Mouse (Mus musculus) liver, embryonic 16.5 days (tissue): Measurements from ENCODE around the gene Scarb1. TPM values are rescaled to one million over a fixed set of nuclear protein-coding genes. Genes with fewer than 3 reads are reported as not detected.

Experiments
- ATAC-seq: fragments of 200-750 bp; cut with Nextera tagmentation; 2 replicates; pipeline ENCODE4 v1.8.0; 2017; ENCODE audit warnings: low read depth, mild to moderate bottlenecking, moderate number of reproducible peaks, moderate library complexity
- H3K27ac ChIP-seq: fragments of 300-500 bp; sonication (generic); 2 replicates; pipeline ENCODE4 v1.5.1; 2014; ENCODE audit warnings: mild to moderate bottlenecking, low read length
- H3K27me3 ChIP-seq: fragments of 300-500 bp; sonication (generic); 2 replicates; pipeline ENCODE4 v1.6.1; 2014; ENCODE audit warnings: low read depth, low read length, mixed read lengths; ENCODE audit not compliant: control insufficient read depth, insufficient read depth
- H3K36me3 ChIP-seq: fragments of 300-500 bp; sonication (generic); 2 replicates; pipeline ENCODE4 v1.6.1; 2014; ENCODE audit warnings: mild to moderate bottlenecking; ENCODE audit not compliant: control insufficient read depth, insufficient read depth
- H3K4me1 ChIP-seq: fragments of 300-500 bp; sonication (generic); 2 replicates; pipeline ENCODE4 v1.6.1; 2014; ENCODE audit warnings: low read depth, low read length, mixed read lengths; ENCODE audit not compliant: control insufficient read depth
- H3K4me2 ChIP-seq: fragments of 300-500 bp; sonication (generic); 2 replicates; pipeline ENCODE4 v1.6.1; 2014; ENCODE audit warnings: low read depth, low read length, mixed read lengths
- H3K4me3 ChIP-seq: fragments of 300-500 bp; sonication (generic); 2 replicates; pipeline ENCODE4 v1.5.1; 2014; ENCODE audit warnings: low read depth, mild to moderate bottlenecking, low read length
- H3K9ac ChIP-seq: fragments of 300-500 bp; sonication (generic); 2 replicates; pipeline ENCODE4 v1.6.1; 2014; ENCODE audit warnings: low read depth, low read length
- H3K9me3 ChIP-seq: fragments of 300-500 bp; sonication (generic); replicated peaks from 2 replicates; pipeline ENCODE4 v1.6.1; 2016; ENCODE audit warnings: low read length; ENCODE audit not compliant: control insufficient read depth
- WGBS: fragments of 180-500 bp; shearing (Covaris S2); extraction: QIAGEN DNeasy Blood & Tissue Kit; methylation state at CpG from one replicate; pipeline ENCODE4 v1.1.7; 2014; ENCODE audit not compliant: insufficient replicate concordance; 5-methylcytosine and 5-hydroxymethylcytosine counted together
- polyA plus RNA-seq: library from polyadenylated mRNA; unstranded; fragments of >200 nt; fragmentation: Nextera tagmentation; extraction: Ambion mirVana; gene quantifications from 2 replicates; pipeline ENCODE4 v1.2.1, GENCODE M21; 2015

Gene Scarb1
- polyA plus RNA-seq, 1 experiment from 2014 or later: 89.5 TPM

- ATAC-seq: no peak
- H3K9ac ChIP-seq: no peak overlapping the region
- no peaks in the 10 kb centered on the region for H3K9me3 ChIP-seq
- H3K27ac ChIP-seq: no peak overlapping the region
- no peaks in the 10 kb centered on the region for H3K36me3 ChIP-seq
- no peak overlapping the region for H3K4me2 ChIP-seq
- 13% methylated on average over 6 of the region's 6 CpGs for WGBS
- no peak overlapping the region for H3K4me3 ChIP-seq
- no peaks in the 10 kb centered on the region for H3K4me1 ChIP-seq
- no peaks in the 10 kb centered on the region; the same call in 1 of the 2 replicates for H3K27me3 ChIP-seq
Observed at GRCm38 (mm10) chr5:125240124-125240781, 100.6 kb downstream of the Scarb1 start.

DNA sequence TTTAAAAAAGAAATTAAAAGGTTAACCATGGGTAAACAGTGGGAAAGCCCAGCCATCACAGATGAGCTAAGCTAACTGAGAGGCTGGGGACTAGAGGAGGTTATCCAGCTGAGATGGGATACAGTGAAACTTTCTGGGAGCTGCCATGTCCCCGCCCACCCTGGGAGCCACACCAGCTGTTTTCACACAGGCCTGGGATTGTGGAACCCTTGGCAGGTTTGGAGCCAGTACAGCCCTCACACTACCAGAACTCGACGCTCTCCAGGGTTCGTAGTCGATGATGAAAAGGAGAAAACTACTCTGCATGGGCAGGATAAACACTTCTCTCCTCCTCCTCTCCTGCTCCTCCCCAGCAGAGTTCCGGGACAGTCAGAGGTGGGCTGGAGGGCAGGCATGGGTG, 105.0 kb downstream of the Scarb1 start:
- 50% methylated on average over 6 of the region's 6 CpGs for WGBS
- no peak overlapping the region for H3K9ac ChIP-seq
- no peaks in the 10 kb centered on the region for H3K9me3 ChIP-seq
- no peak overlapping the region for H3K27ac ChIP-seq
- H3K27me3 ChIP-seq: no peaks in the 10 kb centered on the region
- H3K36me3 ChIP-seq: no peaks in the 10 kb centered on the region
- H3K4me2 ChIP-seq: no peak overlapping the region
- H3K4me1 ChIP-seq: no peaks in the 10 kb centered on the region
- no peak overlapping the region for H3K4me3 ChIP-seq
- ATAC-seq: no peak

DNA sequence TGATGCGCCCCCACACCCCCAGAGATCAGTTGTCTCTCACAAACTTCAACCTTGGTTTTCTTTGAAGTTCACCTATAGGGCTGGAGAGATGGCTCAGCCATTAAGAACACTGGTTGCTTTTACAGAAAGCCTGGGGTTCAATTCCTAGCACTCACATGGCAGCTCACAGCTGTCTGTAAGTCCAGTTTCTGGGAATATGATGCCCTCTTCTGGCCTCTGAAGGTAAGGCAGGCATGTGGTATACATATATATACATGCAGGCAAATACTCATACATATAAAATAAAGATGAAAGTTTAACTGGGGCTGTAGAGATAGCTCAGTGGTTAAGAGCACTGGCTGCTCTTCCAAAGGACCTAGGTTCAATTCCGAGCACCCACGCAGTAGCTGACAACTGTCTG, 105.5 kb downstream of the Scarb1 start:
- no peak for ATAC-seq
- WGBS: 69% methylated on average over 3 of the region's 3 CpGs
- no peak overlapping the region for H3K27ac ChIP-seq

GRCm38 (mm10) chr5:125234399-125234798, 106.5 kb downstream of the Scarb1 start:
- no peaks in the 10 kb centered on the region for H3K9me3 ChIP-seq
- no peaks in the 10 kb centered on the region for H3K27me3 ChIP-seq
- no peaks in the 10 kb centered on the region for H3K4me1 ChIP-seq
- no peak overlapping the region for H3K4me2 ChIP-seq
- peak; percentile 45; the same call in 1 of the 2 replicates for ATAC-seq
- WGBS: 10% methylated on average over 8 of the region's 8 CpGs
- no peak overlapping the region for H3K27ac ChIP-seq
- H3K36me3 ChIP-seq: no peaks in the 10 kb centered on the region
- no peak overlapping the region for H3K9ac ChIP-seq
- H3K4me3 ChIP-seq: no peak overlapping the region

More for the DNA sequence above, 105.5 kb downstream of the Scarb1 start:
- H3K9me3 ChIP-seq: no peaks in the 10 kb centered on the region
- no peak overlapping the region for H3K4me3 ChIP-seq
- H3K36me3 ChIP-seq: no peaks in the 10 kb centered on the region
- no peaks in the 10 kb centered on the region for H3K27me3 ChIP-seq
- H3K4me2 ChIP-seq: no peak overlapping the region
- H3K9ac ChIP-seq: no peak overlapping the region
- no peaks in the 10 kb centered on the region for H3K4me1 ChIP-seq

DNA sequence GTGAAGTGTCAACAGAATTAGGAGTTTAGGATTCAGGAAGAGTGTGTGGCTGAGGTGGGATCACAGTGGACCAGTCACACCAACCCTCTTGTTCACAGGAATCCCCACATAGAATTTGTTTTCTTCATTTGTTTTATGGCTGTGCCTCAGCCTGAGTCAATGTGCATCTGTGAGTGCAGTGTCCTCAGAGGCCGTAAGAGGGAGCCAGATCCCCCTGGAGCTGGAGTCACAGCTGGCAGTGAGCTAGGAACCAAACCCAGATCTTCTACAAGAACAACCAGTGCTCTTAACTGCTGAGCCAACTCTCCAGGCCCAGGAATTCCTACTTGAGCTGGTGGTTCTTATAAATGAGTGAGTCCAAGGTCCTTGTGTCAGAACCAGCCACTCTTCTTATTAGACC, 107.4 kb downstream of the Scarb1 start:
- H3K9ac ChIP-seq: no peak overlapping the region
- H3K27ac ChIP-seq: no peak overlapping the region
- H3K9me3 ChIP-seq: no peaks in the 10 kb centered on the region
- H3K27me3 ChIP-seq: no peaks in the 10 kb centered on the region
- 70% methylated on average over 1 of the region's 1 CpGs for WGBS
- H3K4me3 ChIP-seq: no peak overlapping the region
- H3K4me1 ChIP-seq: no peaks in the 10 kb centered on the region
- no peaks in the 10 kb centered on the region for H3K36me3 ChIP-seq
- H3K4me2 ChIP-seq: no peak overlapping the region
- ATAC-seq: no peak

DNA sequence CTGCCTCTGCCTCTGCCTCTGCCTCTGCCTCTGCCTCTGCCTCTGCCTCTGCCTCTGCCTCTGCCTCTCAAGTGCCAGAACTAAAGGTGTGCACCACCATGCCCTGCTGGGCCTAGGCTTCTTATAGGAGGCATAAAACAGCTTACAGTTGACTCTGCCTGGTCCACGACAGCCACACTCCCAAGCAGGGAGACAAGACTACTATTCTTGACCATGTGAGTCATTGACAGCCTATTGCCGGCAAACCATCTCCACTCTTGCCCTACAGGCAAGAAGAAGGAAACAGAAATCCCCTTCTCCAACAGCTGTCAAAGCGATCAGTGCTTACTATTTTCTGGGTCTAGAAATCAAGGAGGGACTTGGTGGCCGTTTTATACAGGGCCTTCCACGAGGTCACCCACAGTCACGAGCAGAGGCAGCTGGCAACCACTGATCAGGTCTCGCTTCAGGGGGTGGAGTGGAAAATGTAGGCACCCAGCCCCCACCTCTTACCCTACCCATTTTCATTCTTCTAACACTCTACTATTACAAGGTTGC, 108.4 kb downstream of the Scarb1 start:
- H3K9me3 ChIP-seq: no peaks in the 10 kb centered on the region
- 65% methylated on average over 7 of the region's 7 CpGs for WGBS
- H3K36me3 ChIP-seq: no peaks in the 10 kb centered on the region
- no peak overlapping the region for H3K4me3 ChIP-seq
- no peak overlapping the region for H3K27ac ChIP-seq
- no peak overlapping the region for H3K9ac ChIP-seq
- no peak overlapping the region for H3K4me2 ChIP-seq
- no peaks in the 10 kb centered on the region for H3K4me1 ChIP-seq
- ATAC-seq: no peak
- H3K27me3 ChIP-seq: no peaks in the 10 kb centered on the region

DNA sequence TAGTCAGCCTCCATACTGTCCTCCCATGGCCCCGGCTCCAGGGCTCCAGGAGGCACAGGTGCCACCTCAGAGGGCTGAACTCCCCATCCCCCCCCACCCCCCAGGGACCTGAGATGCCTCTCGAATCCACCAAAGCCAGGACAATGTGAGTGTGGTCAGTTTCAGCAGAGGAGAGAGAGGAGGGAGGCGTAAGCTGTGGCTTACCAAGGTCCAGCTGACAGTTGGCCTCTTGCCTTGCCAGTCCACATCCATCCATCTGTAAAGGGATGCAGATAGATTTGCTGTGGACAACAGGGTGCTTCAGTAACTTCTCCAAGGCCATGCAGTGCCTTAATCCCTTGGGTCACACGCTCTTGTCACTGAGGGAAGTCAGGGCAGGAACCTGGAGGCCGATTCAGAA, 110.4 kb downstream of the Scarb1 start:
- H3K4me2 ChIP-seq: no peak overlapping the region
- H3K4me3 ChIP-seq: no peak overlapping the region
- WGBS: 69% methylated on average over 5 of the region's 5 CpGs
- H3K27me3 ChIP-seq: no peaks in the 10 kb centered on the region
- no peaks in the 10 kb centered on the region for H3K9me3 ChIP-seq
- H3K4me1 ChIP-seq: no peaks in the 10 kb centered on the region
- no peak overlapping the region for H3K27ac ChIP-seq
- no peak for ATAC-seq
- no peaks in the 10 kb centered on the region for H3K36me3 ChIP-seq
- H3K9ac ChIP-seq: no peak overlapping the region

DNA sequence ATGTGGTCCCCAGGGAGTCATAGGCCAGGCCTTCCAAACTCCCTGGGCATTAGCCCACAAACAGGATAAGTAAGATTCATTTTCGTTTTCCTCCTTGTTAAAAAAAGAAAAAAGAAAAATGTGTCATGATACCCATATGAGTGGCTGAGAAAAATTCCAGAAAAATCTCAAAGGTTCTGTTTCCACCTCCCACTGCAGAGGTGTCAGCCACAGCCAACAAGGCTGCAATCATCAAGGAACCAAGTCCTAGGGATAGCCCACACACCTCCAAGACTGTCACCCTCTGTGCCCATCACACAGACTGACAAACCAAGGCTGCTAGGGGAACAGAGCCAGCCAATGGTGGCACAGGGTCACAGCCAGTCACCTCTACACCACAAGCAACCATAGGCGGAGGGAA, 111.8 kb downstream of the Scarb1 start:
- no peak overlapping the region for H3K9ac ChIP-seq
- H3K9me3 ChIP-seq: no peaks in the 10 kb centered on the region
- H3K27ac ChIP-seq: no peak overlapping the region
- no peak overlapping the region for H3K4me2 ChIP-seq
- H3K27me3 ChIP-seq: no peaks in the 10 kb centered on the region
- H3K4me3 ChIP-seq: no peak overlapping the region
- no peaks in the 10 kb centered on the region for H3K36me3 ChIP-seq
- no peaks in the 10 kb centered on the region for H3K4me1 ChIP-seq
- 54% methylated on average over 2 of the region's 2 CpGs for WGBS
- ATAC-seq: no peak

GRCm38 (mm10) chr5:125227699-125228098, 113.2 kb downstream of the Scarb1 start:
- 84% methylated on average over 4 of the region's 4 CpGs for WGBS
- no peak overlapping the region for H3K4me3 ChIP-seq
- no peaks in the 10 kb centered on the region for H3K4me1 ChIP-seq
- no peak overlapping the region for H3K27ac ChIP-seq
- no peak overlapping the region for H3K4me2 ChIP-seq
- no peak for ATAC-seq
- no peaks in the 10 kb centered on the region for H3K36me3 ChIP-seq
- H3K9ac ChIP-seq: no peak overlapping the region
- H3K9me3 ChIP-seq: no peaks in the 10 kb centered on the region
- H3K27me3 ChIP-seq: no peaks in the 10 kb centered on the region
